Mouse (Mus musculus): ENCODE data around the gene Nol9. TPM values are rescaled to one million over a fixed set of nuclear protein-coding genes. Genes with fewer than 3 reads are reported as not detected.

The Nol9 gene
- polyA plus RNA-seq, 1 experiment from 2014 or later, result 16.1 TPM

GRCm38 (mm10) chr4:151997701-151998100 lies 41.4 kb upstream of the Nol9 start:
- Histone ChIP-seq H3K9me3 (replicated peaks; ENCODE audit: control insufficient read depth, low read length) (no peaks in the 10 kb centered on the region), H3K36me3 (ENCODE audit: control insufficient read depth, insufficient read depth, low read length) (no peaks in the 10 kb centered on the region), H3K4me1 (ENCODE audit: control insufficient read depth, insufficient read depth, low read length) (peaks cover 11% of the 10 kb centered on the region), H3K4me3 (ENCODE audit: low read depth, low read length) (peak overlapping the region; percentile 97; the same call in 1 of the 2 replicates), H3K9ac (ENCODE audit: low read length) (no peak overlapping the region), H3K27me3 (replicated peaks; ENCODE audit: control insufficient read depth, insufficient read depth, low read length) (no peaks in the 10 kb centered on the region), H3K4me2 (ENCODE audit: low read length) (no peak overlapping the region), H3K27ac (ENCODE audit: low read depth, low read length) (no peak overlapping the region)
- DNase-seq (ENCODE audit: low spot score) (no peak), ATAC-seq (no peak)
- 76% methylated on average over 3 of the region's 3 CpGs for WGBS

- Histone ChIP-seq H3K4me2 (ENCODE audit: low read length) (no peak overlapping the region), H3K36me3 (ENCODE audit: control insufficient read depth, insufficient read depth, low read length) (no peaks in the 10 kb centered on the region), H3K4me3 (ENCODE audit: low read depth, low read length) (no peak overlapping the region), H3K4me1 (ENCODE audit: control insufficient read depth, insufficient read depth, low read length) (peaks cover 6% of the 10 kb centered on the region; the same call in 1 of the 2 replicates), H3K9me3 (replicated peaks; ENCODE audit: control insufficient read depth, low read length) (no peaks in the 10 kb centered on the region), H3K27ac (ENCODE audit: low read depth, low read length) (no peak overlapping the region), H3K27me3 (replicated peaks; ENCODE audit: control insufficient read depth, insufficient read depth, low read length) (no peaks in the 10 kb centered on the region), H3K9ac (ENCODE audit: low read length) (no peak overlapping the region)
- DNase-seq (ENCODE audit: low spot score) (no peak), ATAC-seq (no peak)
- 73% methylated on average over 3 of the region's 3 CpGs for WGBS
Measured at GRCm38 (mm10) chr4:151999481-151999880, 39.6 kb upstream of the Nol9 start.

GRCm38 (mm10) chr4:152000906-152001305 lies 38.2 kb upstream of the Nol9 start:
- DNase-seq (ENCODE audit: low spot score) (no peak), ATAC-seq (no peak)
- H3K9me3 ChIP-seq (replicated peaks; ENCODE audit: control insufficient read depth, low read length), result no peaks in the 10 kb centered on the region
- peaks cover 6% of the 10 kb centered on the region; the same call in 1 of the 2 replicates for H3K4me1 ChIP-seq (ENCODE audit: control insufficient read depth, insufficient read depth, low read length)
- H3K9ac ChIP-seq (ENCODE audit: low read length), result no peak overlapping the region
- 62% methylated on average over 4 of the region's 4 CpGs for WGBS
- no peak overlapping the region for H3K4me3 ChIP-seq (ENCODE audit: low read depth, low read length)
- H3K36me3 ChIP-seq (ENCODE audit: control insufficient read depth, insufficient read depth, low read length), result no peaks in the 10 kb centered on the region
- H3K27me3 ChIP-seq (replicated peaks; ENCODE audit: control insufficient read depth, insufficient read depth, low read length), result no peaks in the 10 kb centered on the region
- no peak overlapping the region for H3K4me2 ChIP-seq (ENCODE audit: low read length)
- H3K27ac ChIP-seq (ENCODE audit: low read depth, low read length), result no peak overlapping the region

DNA sequence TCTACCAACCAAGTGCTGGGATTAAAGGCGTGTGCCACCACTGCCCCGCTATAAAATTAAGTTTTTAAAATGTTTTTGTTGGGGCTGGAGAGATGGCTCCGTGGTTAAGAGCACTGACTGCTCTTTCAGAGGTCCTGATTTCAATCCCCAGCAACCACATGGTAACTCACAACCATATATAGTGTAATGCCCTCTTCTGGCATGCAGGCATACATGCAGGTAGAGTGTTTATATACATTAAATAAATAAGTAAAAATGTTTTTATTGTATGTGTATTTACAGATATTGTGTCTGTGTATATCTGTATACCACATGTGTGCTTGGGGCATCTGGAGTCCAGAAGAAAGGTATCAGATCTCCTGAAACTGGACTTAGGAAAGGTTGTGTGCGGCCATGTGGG lies 37.8 kb upstream of the Nol9 start:
- DNase-seq (ENCODE audit: low spot score) (no peak), ATAC-seq (no peak)
- no peaks in the 10 kb centered on the region for H3K27me3 ChIP-seq (replicated peaks; ENCODE audit: control insufficient read depth, insufficient read depth, low read length)
- no peak overlapping the region for H3K27ac ChIP-seq (ENCODE audit: low read depth, low read length)
- 67% methylated on average over 4 of the region's 4 CpGs for WGBS
- no peak overlapping the region for H3K4me3 ChIP-seq (ENCODE audit: low read depth, low read length)
- H3K4me2 ChIP-seq (ENCODE audit: low read length), result no peak overlapping the region
- H3K4me1 ChIP-seq (ENCODE audit: control insufficient read depth, insufficient read depth, low read length), result peaks cover 6% of the 10 kb centered on the region; the same call in 1 of the 2 replicates
- H3K36me3 ChIP-seq (ENCODE audit: control insufficient read depth, insufficient read depth, low read length), result no peaks in the 10 kb centered on the region
- no peak overlapping the region for H3K9ac ChIP-seq (ENCODE audit: low read length)
- no peaks in the 10 kb centered on the region for H3K9me3 ChIP-seq (replicated peaks; ENCODE audit: control insufficient read depth, low read length)

GRCm38 (mm10) chr4:152002063-152002462 lies 37.1 kb upstream of the Nol9 start:
- H3K27me3 ChIP-seq (replicated peaks; ENCODE audit: control insufficient read depth, insufficient read depth, low read length), result peaks cover 3% of the 10 kb centered on the region; the same call in 1 of the 2 replicates
- no peak overlapping the region for H3K4me2 ChIP-seq (ENCODE audit: low read length)
- H3K4me1 ChIP-seq (ENCODE audit: control insufficient read depth, insufficient read depth, low read length), result peaks cover 5% of the 10 kb centered on the region; the same call in 1 of the 2 replicates
- DNase-seq (ENCODE audit: low spot score), result no peak
- no peak overlapping the region for H3K4me3 ChIP-seq (ENCODE audit: low read depth, low read length)
- 89% methylated on average over 3 of the region's 3 CpGs for WGBS
- no peaks in the 10 kb centered on the region for H3K9me3 ChIP-seq (replicated peaks; ENCODE audit: control insufficient read depth, low read length)
- no peaks in the 10 kb centered on the region for H3K36me3 ChIP-seq (ENCODE audit: control insufficient read depth, insufficient read depth, low read length)
- no peak overlapping the region for H3K27ac ChIP-seq (ENCODE audit: low read depth, low read length)
- no peak overlapping the region for H3K9ac ChIP-seq (ENCODE audit: low read length)
- ATAC-seq, result no peak

DNA sequence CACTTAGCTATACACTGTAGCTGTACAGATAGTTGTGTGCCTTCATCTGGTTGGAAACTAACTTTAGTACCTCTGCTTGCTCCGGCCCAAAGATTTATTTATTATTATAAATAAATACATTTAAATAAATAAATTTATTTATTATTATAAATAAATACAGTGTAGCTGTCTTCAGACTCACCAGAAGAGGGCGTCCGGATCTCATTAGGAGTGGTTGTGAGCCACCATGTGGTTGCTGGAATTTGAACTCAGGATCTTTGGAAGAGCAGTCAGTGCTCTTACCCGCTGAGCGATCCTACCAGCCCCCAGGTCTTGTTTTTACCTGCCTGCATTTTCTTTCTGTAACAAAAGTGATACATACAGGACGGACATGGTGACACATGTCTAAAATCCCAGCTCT lies 33.0 kb upstream of the Nol9 start:
- Histone ChIP-seq H3K9me3 (replicated peaks; ENCODE audit: control insufficient read depth, low read length) (no peaks in the 10 kb centered on the region), H3K4me3 (ENCODE audit: low read depth, low read length) (no peak overlapping the region), H3K36me3 (ENCODE audit: control insufficient read depth, insufficient read depth, low read length) (no peaks in the 10 kb centered on the region), H3K4me2 (ENCODE audit: low read length) (no peak overlapping the region), H3K4me1 (ENCODE audit: control insufficient read depth, insufficient read depth, low read length) (peaks cover 15% of the 10 kb centered on the region), H3K27me3 (replicated peaks; ENCODE audit: control insufficient read depth, insufficient read depth, low read length) (peaks cover 15% of the 10 kb centered on the region), H3K9ac (ENCODE audit: low read length) (no peak overlapping the region), H3K27ac (ENCODE audit: low read depth, low read length) (no peak overlapping the region)
- DNase-seq (ENCODE audit: low spot score) (no peak), ATAC-seq (no peak)
- 79% methylated on average over 6 of the region's 6 CpGs for WGBS

GRCm38 (mm10) chr4:152006812-152007211 lies 32.3 kb upstream of the Nol9 start:
- Histone ChIP-seq H3K27me3 (replicated peaks; ENCODE audit: control insufficient read depth, insufficient read depth, low read length) (peaks cover 15% of the 10 kb centered on the region), H3K9ac (ENCODE audit: low read length) (no peak overlapping the region), H3K36me3 (ENCODE audit: control insufficient read depth, insufficient read depth, low read length) (no peaks in the 10 kb centered on the region), H3K9me3 (replicated peaks; ENCODE audit: control insufficient read depth, low read length) (no peaks in the 10 kb centered on the region), H3K27ac (ENCODE audit: low read depth, low read length) (no peak overlapping the region), H3K4me1 (ENCODE audit: control insufficient read depth, insufficient read depth, low read length) (peaks cover 15% of the 10 kb centered on the region), H3K4me3 (ENCODE audit: low read depth, low read length) (no peak overlapping the region), H3K4me2 (ENCODE audit: low read length) (no peak overlapping the region)
- 13% methylated on average over 3 of the region's 3 CpGs for WGBS
- ATAC-seq (no peak), DNase-seq (ENCODE audit: low spot score) (no peak)

DNA sequence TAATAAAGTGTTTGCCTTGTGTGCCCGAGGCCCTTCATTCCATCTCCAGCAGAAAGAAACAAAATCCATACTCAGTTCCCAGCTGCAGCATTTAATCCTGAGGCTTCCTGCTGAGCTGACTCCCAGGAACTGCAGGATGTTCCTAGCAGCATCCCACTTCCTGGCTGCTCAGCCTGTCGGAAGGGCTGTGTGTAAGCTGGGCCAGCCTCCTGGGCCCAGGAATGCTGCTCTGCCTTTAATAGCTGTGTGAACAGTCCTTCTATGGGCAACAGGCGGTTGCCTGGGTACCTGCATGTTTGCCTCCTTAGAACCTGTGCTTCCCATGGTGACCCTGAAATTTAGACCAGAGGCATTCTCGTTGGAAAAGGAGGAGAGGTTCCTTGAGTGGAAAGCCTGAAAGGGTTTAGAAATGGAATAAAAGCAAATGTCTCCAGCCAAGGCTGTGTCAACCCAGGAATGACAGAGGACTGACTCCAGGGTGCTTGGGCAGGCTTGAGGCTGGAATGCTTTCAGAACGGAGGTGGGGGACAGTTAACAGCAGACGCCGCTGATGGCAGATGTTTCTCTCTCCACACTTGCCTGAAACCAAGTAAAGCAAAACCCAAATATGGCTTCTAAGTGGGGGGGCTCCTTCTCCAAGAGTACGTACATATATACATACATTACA lies 31.5 kb upstream of the Nol9 start:
- Histone ChIP-seq H3K4me2 (ENCODE audit: low read length) (peak overlapping the region; percentile 100), H3K4me3 (ENCODE audit: low read depth, low read length) (peak overlapping the region; percentile 71), H3K4me1 (ENCODE audit: control insufficient read depth, insufficient read depth, low read length) (peaks cover 15% of the 10 kb centered on the region), H3K9ac (ENCODE audit: low read length) (peak overlapping the region; percentile 66; the same call in 1 of the 2 replicates), H3K27me3 (replicated peaks; ENCODE audit: control insufficient read depth, insufficient read depth, low read length) (peaks cover 15% of the 10 kb centered on the region), H3K36me3 (ENCODE audit: control insufficient read depth, insufficient read depth, low read length) (no peaks in the 10 kb centered on the region), H3K27ac (ENCODE audit: low read depth, low read length) (no peak overlapping the region), H3K9me3 (replicated peaks; ENCODE audit: control insufficient read depth, low read length) (no peaks in the 10 kb centered on the region)
- ATAC-seq, result no peak
- no peak for DNase-seq (ENCODE audit: low spot score)
- 4% methylated on average over 8 of the region's 8 CpGs for WGBS

- Histone ChIP-seq H3K27me3 (replicated peaks; ENCODE audit: control insufficient read depth, insufficient read depth, low read length) (peaks cover 15% of the 10 kb centered on the region), H3K36me3 (ENCODE audit: control insufficient read depth, insufficient read depth, low read length) (no peaks in the 10 kb centered on the region), H3K9me3 (replicated peaks; ENCODE audit: control insufficient read depth, low read length) (no peaks in the 10 kb centered on the region), H3K9ac (ENCODE audit: low read length) (peak overlapping the region; percentile 66; the same call in 1 of the 2 replicates), H3K27ac (ENCODE audit: low read depth, low read length) (no peak overlapping the region; the same call in 1 of the 2 replicates), H3K4me1 (ENCODE audit: control insufficient read depth, insufficient read depth, low read length) (peaks cover 15% of the 10 kb centered on the region), H3K4me2 (ENCODE audit: low read length) (peak overlapping the region; percentile 100), H3K4me3 (ENCODE audit: low read depth, low read length) (peak overlapping the region; percentile 71)
- no peak for ATAC-seq
- DNase-seq (ENCODE audit: low spot score), result no peak
- WGBS, result under 1% methylated on average over 14 of the region's 14 CpGs
Measured at GRCm38 (mm10) chr4:152008148-152008500, 31.0 kb upstream of the Nol9 start.
